Mouse (Mus musculus) E14TG2a.4 (cell line): ENCODE results near the gene Hacd2.

Experiments
- H3K27me3 ChIP-seq: 2 replicates; pipeline ENCODE4 v1.6.1; 2014; ENCODE audit warnings: low read length, control low read depth; ENCODE audit not compliant: insufficient read depth
- H3K36me3 ChIP-seq: 2 replicates; pipeline ENCODE4 v1.6.1; 2014; ENCODE audit warnings: low read length, control low read depth; ENCODE audit not compliant: insufficient read depth
- H3K4me1 ChIP-seq: replicated peaks from 2 replicates; pipeline ENCODE4 v1.6.1; 2014; ENCODE audit warnings: low read depth, low read length, control low read depth
- H3K4me3 ChIP-seq: replicated peaks from 2 replicates; pipeline ENCODE4 v1.5.1; 2014; ENCODE audit warnings: mild to moderate bottlenecking, low read length
- H3K9me3 ChIP-seq: 2 replicates; pipeline ENCODE4 v1.6.1; 2014; ENCODE audit warnings: low read length, control low read depth
- CTCF ChIP-seq: conservative IDR thresholded peaks from 2 replicates; pipeline ENCODE4 v1.5.1; 2014; ENCODE audit warnings: low read length
- NANOG ChIP-seq: IDR thresholded peaks from 2 replicates; pipeline ENCODE4 v1.6.1; 2014; ENCODE audit warnings: borderline replicate concordance, low read length, mixed read lengths
- POU5F1 ChIP-seq: IDR thresholded peaks from 2 replicates; pipeline ENCODE4 v1.6.1; 2014; ENCODE audit warnings: low read length, borderline replicate concordance

The Hacd2 gene

DNA sequence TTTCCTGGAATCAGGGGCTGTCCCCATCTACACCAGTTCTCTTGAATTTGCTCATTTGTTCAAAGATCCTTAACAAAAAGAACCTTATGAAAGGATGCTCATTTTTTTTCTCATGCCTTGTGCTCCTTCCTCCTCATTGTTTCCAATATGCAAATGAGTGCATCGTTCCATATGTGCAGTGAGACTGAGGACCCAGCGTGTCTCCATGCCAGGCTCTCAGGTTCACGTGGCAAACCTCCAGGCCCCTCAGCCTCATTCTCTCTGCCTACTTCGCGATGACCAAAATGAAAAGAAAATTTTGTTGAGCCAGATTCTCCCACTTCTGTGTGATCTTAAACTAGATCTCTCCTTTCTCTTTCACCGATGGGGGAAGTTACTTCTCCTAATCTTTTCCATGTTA lies 117.2 kb downstream of the Hacd2 start:
- Histone ChIP-seq H3K4me3 (no peak overlapping the region), H3K9me3 (peaks cover 2% of the 10 kb centered on the region), H3K36me3 (no peaks in the 10 kb centered on the region), H3K4me1 (no peaks in the 10 kb centered on the region), H3K27me3 (peaks cover 18% of the 10 kb centered on the region; the same call in 1 of the 2 replicates)
- TF ChIP-seq NANOG (no peak), POU5F1 (no peak), CTCF (no peak)

DNA sequence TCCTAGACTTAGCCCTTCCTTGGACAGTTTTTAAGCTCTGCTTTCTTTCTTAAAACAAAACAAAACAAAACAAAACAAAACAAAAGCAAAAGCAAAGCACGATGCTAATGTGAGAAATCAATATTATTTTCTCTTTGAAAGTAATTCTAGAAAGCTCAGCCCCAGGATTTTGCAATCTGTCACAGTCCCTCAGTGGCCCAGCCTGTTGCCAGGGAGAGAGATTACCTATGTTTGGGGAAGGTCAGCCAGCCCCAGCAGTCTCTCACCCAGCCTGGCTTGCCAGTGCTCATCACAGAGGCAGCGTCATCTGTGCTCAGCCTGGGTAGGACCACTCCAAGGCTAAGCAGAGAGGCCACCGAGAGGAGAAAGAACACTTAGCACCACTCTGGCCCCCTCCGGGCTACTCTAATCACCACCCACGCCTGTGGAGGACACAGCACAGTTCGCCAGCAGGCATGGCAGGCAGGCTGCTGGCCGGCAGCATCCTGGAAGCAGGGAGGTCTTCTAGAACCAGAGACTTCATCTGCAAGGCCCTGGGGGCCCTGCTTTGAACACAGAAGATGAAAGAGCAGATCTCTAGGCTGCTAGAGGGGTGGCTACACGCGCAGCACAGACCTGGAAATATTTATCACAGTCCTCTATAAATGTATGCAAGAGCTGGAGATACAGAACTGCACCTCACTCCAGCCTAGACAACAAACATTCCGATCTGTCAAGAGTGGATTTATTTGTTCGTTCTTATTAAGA lies 117.8 kb downstream of the Hacd2 start:
- H3K36me3 ChIP-seq: no peaks in the 10 kb centered on the region
- TF ChIP-seq CTCF (no peak), POU5F1 (no peak), NANOG (no peak)
- H3K9me3 ChIP-seq: peaks cover 9% of the 10 kb centered on the region
- peaks cover 18% of the 10 kb centered on the region; the same call in 1 of the 2 replicates for H3K27me3 ChIP-seq
- H3K4me3 ChIP-seq: no peak overlapping the region
- no peaks in the 10 kb centered on the region for H3K4me1 ChIP-seq

DNA sequence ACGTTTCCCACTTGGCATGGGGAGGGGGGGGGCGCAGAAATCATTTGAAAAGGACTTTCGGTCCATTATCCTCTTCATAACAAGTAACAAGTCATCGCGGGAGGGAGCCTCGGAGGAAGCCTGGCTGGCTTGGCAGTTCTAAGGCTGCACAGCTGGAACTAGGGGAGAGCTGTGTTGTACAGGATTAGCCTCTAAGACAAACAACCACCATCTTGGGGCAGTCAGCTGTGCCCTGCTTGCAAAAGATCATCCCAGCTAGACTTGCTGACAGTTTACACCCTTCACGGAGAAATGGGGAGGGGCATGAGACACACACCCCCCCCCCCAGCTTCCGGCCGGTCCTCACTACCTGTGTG lies 118.4 kb downstream of the Hacd2 start:
- TF ChIP-seq POU5F1 (no peak), NANOG (no peak), CTCF (no peak)
- H3K36me3 ChIP-seq: no peaks in the 10 kb centered on the region
- H3K4me3 ChIP-seq: no peak overlapping the region
- H3K4me1 ChIP-seq: no peaks in the 10 kb centered on the region
- H3K9me3 ChIP-seq: peaks cover 14% of the 10 kb centered on the region
- peaks cover 18% of the 10 kb centered on the region; the same call in 1 of the 2 replicates for H3K27me3 ChIP-seq

DNA sequence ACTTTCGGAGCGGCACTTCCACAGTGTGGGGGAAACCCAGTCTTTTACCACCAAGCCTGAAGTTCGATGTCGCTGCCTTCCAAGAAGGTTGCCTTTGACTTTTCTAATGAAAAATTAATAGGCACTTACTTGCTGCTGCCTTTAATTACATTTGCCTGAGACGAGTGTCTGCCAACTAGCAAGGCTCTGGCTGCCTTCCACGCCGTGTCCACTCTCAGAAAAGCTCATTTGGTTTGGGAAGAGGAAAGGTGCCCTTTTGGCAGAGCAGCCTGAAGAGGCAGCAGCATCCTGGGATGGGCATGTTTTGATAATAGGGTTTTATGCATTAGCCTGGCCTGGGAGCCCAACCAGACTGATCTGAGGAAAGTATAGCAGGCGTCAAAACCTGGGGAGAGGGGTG lies 119.6 kb downstream of the Hacd2 start:
- TF ChIP-seq CTCF (no peak), POU5F1 (no peak)

DNA sequence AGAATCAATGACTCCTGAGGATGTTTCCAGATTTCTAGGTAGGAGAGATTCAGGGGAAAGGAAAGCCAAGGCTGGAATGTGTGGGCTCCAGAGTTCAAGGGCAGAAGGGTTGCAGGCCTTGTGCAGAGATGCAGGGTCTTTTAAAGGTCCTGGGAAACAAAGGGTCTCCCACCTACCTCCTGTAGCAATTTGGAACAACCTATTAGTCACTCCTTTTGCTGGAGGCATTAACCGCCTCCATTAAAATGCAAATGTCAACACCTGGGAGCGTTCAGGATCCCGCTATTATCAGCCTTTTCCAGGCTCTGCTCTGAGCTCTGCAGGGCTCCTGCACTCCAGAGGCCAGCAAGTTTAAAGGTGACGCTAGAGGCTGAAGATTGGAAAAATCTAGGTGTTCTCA lies 123.9 kb downstream of the Hacd2 start:
- Histone ChIP-seq H3K36me3 (no peaks in the 10 kb centered on the region), H3K4me1 (peaks cover 15% of the 10 kb centered on the region), H3K27me3 (peaks cover 46% of the 10 kb centered on the region), H3K4me3 (no peak overlapping the region), H3K9me3 (peaks cover 30% of the 10 kb centered on the region)
- TF ChIP-seq CTCF (no peak), NANOG (peak; percentile 94), POU5F1 (peak; percentile 88)

More for the DNA sequence above, 119.6 kb downstream of the Hacd2 start:
- Histone ChIP-seq H3K4me1 (peaks cover 8% of the 10 kb centered on the region), H3K9me3 (peaks cover 19% of the 10 kb centered on the region), H3K4me3 (no peak overlapping the region), H3K36me3 (no peaks in the 10 kb centered on the region), H3K27me3 (peaks cover 18% of the 10 kb centered on the region; the same call in 1 of the 2 replicates)

DNA sequence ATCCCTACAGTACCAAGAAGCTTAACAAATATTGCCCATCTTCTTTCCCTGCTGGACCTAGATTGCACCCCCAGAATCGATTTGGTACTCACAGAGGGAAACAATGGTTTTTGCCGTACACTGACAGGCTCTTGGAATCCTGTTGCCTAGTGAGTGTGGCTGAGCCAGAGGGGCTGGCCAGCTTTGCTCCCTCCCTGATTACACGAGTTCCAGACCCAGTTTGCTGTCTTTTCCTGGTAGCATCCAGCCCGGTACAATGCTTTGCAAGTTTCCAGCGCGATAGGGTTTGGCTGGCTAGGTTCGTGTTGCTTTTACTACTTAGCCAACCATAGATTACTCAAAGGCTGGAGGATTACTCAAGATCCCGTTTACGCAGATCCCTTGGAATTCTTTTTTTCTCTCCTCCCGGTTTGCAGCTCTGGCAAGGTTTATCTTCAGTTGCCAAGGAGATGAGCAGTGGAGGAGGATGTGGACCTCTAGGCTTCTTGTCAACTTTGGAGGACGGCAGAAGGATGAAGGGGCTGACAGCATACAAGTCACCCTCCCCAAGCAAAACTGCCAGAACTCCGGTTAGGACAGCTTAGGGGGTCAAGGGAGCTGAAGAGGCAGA lies 131.0 kb downstream of the Hacd2 start:
- peaks cover 34% of the 10 kb centered on the region for H3K4me1 ChIP-seq
- no peaks in the 10 kb centered on the region for H3K36me3 ChIP-seq
- H3K9me3 ChIP-seq: peaks cover 2% of the 10 kb centered on the region; the same call in 1 of the 2 replicates
- H3K27me3 ChIP-seq: peaks cover 90% of the 10 kb centered on the region
- TF ChIP-seq CTCF: no peak
- no peak for TF ChIP-seq NANOG
- TF ChIP-seq POU5F1: no peak
- H3K4me3 ChIP-seq: no peak overlapping the region

GRCm38 (mm10) chr16:35154245-35154640 lies 132.0 kb downstream of the Hacd2 start:
- TF ChIP-seq POU5F1: no peak
- no peak for TF ChIP-seq CTCF
- no peak for TF ChIP-seq NANOG
- H3K9me3 ChIP-seq: no peaks in the 10 kb centered on the region

DNA sequence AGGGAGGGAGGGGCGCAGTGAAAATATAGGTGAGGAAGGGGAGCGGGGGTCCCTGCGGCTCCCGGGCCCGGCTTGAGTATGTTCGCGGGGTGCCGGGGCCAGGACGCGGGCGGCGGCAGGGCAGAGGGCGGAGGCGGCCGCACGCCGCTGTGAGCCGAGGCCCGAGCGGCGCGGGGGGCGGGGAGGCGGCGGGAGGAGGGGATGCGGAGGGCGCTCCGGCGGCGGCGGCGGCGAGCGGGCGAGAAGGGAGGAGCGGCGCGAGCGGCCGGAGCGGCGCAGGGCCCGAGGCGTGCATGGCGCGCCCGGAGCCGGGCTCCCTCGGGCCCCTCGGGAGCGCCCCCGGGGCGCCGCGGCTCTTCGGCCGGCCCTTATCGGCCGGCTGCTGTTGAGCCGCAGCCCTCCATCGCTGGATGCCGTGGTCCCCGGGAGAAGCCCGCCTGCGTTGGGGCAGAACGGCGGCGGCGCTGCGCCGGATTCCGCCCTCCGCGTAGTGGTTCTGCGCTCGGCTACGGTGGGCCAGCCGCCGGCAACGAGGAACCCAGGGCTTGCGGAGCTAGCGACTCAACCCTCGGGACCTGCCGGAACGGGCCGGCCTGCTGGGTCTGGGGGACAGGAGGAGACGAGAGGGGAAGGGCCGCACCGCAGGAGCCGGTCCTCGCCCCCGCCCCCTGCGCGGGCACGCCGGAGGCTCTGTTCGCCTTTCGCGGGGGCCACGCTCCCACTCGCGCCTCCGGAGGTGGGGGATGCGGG lies 132.6 kb downstream of the Hacd2 start, which contains the start of gene Adcy5:
Gene Adcy5 (plus strand): TSS at position 237 of the 750 bp plus-strand sequence.
- Histone ChIP-seq H3K4me1 (peaks cover 41% of the 10 kb centered on the region), H3K4me3 (peak within 1 kb of the TSS; percentile 83), H3K27me3 (peaks cover 88% of the 10 kb centered on the region), H3K36me3 (no peaks in the 10 kb centered on the region), H3K9me3 (no peaks in the 10 kb centered on the region)
- TF ChIP-seq POU5F1: no peak
- no peak for TF ChIP-seq NANOG
- no peak for TF ChIP-seq CTCF

More at GRCm38 (mm10) chr16:35154245-35154640, 132.0 kb downstream of the Hacd2 start:
- Histone ChIP-seq H3K27me3 (peaks cover 90% of the 10 kb centered on the region), H3K4me1 (peaks cover 35% of the 10 kb centered on the region), H3K4me3 (peak overlapping the region; percentile 83), H3K36me3 (no peaks in the 10 kb centered on the region)
